Mouse (Mus musculus) midbrain, embryonic 15.5 days (tissue): ENCODE results near the gene Gm9844. TPM values are rescaled to one million over a fixed set of nuclear protein-coding genes. Genes with fewer than 3 reads are reported as not detected.

ENCODE experiments used
- ATAC-seq: fragments of 200-750 bp; cut with Nextera tagmentation; replicated peaks from 2 replicates; pipeline ENCODE4 v1.8.0; 2017; ENCODE audit warnings: moderate TSS enrichment
- H3K27ac ChIP-seq: fragments of 300-500 bp; sonication (generic); 2 replicates; pipeline ENCODE4 v1.5.1; 2015; ENCODE audit warnings: mild to moderate bottlenecking, inconsistent platforms
- H3K27me3 ChIP-seq: fragments of 300-500 bp; sonication (generic); replicated peaks from 2 replicates; pipeline ENCODE4 v1.6.1; 2015; ENCODE audit warnings: inconsistent platforms
- H3K36me3 ChIP-seq: fragments of 300-500 bp; sonication (generic); replicated peaks from 2 replicates; pipeline ENCODE4 v1.6.1; 2015; ENCODE audit warnings: inconsistent platforms
- H3K4me1 ChIP-seq: fragments of 300-500 bp; sonication (generic); 2 replicates; pipeline ENCODE4 v1.6.1; 2015; ENCODE audit warnings: inconsistent platforms
- H3K4me2 ChIP-seq: fragments of 300-500 bp; sonication (generic); 2 replicates; pipeline ENCODE4 v1.6.1; 2015; ENCODE audit warnings: inconsistent platforms, mild to moderate bottlenecking, moderate library complexity
- H3K4me3 ChIP-seq: fragments of 300-500 bp; sonication (generic); 2 replicates; pipeline ENCODE4 v1.5.1; 2015; ENCODE audit warnings: mild to moderate bottlenecking, inconsistent platforms
- H3K9ac ChIP-seq: fragments of 300-500 bp; sonication (generic); 2 replicates; pipeline ENCODE4 v1.6.1; 2015; ENCODE audit warnings: mild to moderate bottlenecking, inconsistent platforms
- H3K9me3 ChIP-seq: fragments of 300-500 bp; sonication (generic); 2 replicates; pipeline ENCODE4 v1.6.1; 2016; ENCODE audit warnings: inconsistent platforms
- WGBS: fragments of 180-500 bp; shearing (Covaris S2); methylation state at CpG from one replicate; pipeline ENCODE4 v1.1.7; 2015; ENCODE audit warnings: mixed read lengths; 5-methylcytosine and 5-hydroxymethylcytosine counted together
- polyA plus RNA-seq: library from polyadenylated mRNA; unstranded; fragments of >200 nt; fragmentation: Nextera tagmentation; extraction: Ambion mirVana; gene quantifications from 2 replicates; pipeline ENCODE4 v1.2.1, GENCODE M21; 2015

The Gm9844 gene
- polyA plus RNA-seq, 1 experiment from 2014 or later, result 34.5 TPM

- no peaks in the 10 kb centered on the region for H3K9me3 ChIP-seq
- no peak overlapping the region for H3K4me3 ChIP-seq
- H3K27ac ChIP-seq, result no peak overlapping the region
- ATAC-seq, result no peak
- H3K27me3 ChIP-seq, result no peaks in the 10 kb centered on the region
- H3K9ac ChIP-seq, result no peak overlapping the region
- H3K4me1 ChIP-seq, result no peaks in the 10 kb centered on the region
- H3K4me2 ChIP-seq, result no peak overlapping the region
- 19% methylated on average over 2 of the region's 2 CpGs for WGBS
- no peaks in the 10 kb centered on the region for H3K36me3 ChIP-seq
These were observed 17.6 kb downstream of the Gm9844 start for GRCm38 (mm10) chr7:24879620-24880019.

- WGBS, result 92% methylated on average over 9 of the region's 9 CpGs
These were observed 20.6 kb downstream of the Gm9844 start for GRCm38 (mm10) chr7:24882416-24883199.

GRCm38 (mm10) chr7:24883896-24884692 lies 22.1 kb downstream of the Gm9844 start, which contains the start of gene Rps19:
TSS of gene Rps19 (plus strand) at chr7:24884371.
- under 1% methylated on average over 57 of the region's 57 CpGs for WGBS
- H3K9ac ChIP-seq, result peak within 1 kb of the TSS; percentile 99
- ATAC-seq, result peak; percentile 93
- peaks cover 23% of the 10 kb centered on the region for H3K4me1 ChIP-seq
- peak within 1 kb of the TSS; percentile 88 for H3K27ac ChIP-seq
- no peaks in the 10 kb centered on the region for H3K27me3 ChIP-seq
- H3K4me3 ChIP-seq, result peak within 1 kb of the TSS; percentile 92
- H3K36me3 ChIP-seq, result peaks cover 13% of the 10 kb centered on the region
- H3K4me2 ChIP-seq, result peak within 1 kb of the TSS; percentile 81
- no peaks in the 10 kb centered on the region for H3K9me3 ChIP-seq

More at GRCm38 (mm10) chr7:24882416-24883199, 20.6 kb downstream of the Gm9844 start:
- no peak for ATAC-seq
- H3K4me2 ChIP-seq, result no peak overlapping the region
- no peaks in the 10 kb centered on the region for H3K27me3 ChIP-seq
- peaks cover 8% of the 10 kb centered on the region for H3K36me3 ChIP-seq
- H3K4me1 ChIP-seq, result peaks cover 23% of the 10 kb centered on the region
- no peak overlapping the region for H3K27ac ChIP-seq
- no peaks in the 10 kb centered on the region for H3K9me3 ChIP-seq
- no peak overlapping the region for H3K9ac ChIP-seq
- H3K4me3 ChIP-seq, result no peak overlapping the region

GRCm38 (mm10) chr7:24884693-24885291 lies 22.8 kb downstream of the Gm9844 start:
- Histone ChIP-seq H3K4me3 (peak overlapping the region; percentile 92), H3K4me2 (peak overlapping the region; percentile 81), H3K36me3 (peaks cover 18% of the 10 kb centered on the region), H3K9me3 (no peaks in the 10 kb centered on the region), H3K27me3 (no peaks in the 10 kb centered on the region), H3K9ac (peak overlapping the region; percentile 99), H3K4me1 (peaks cover 23% of the 10 kb centered on the region), H3K27ac (peak overlapping the region; percentile 88)
- ATAC-seq, result peak; percentile 16
- under 1% methylated on average over 47 of the region's 47 CpGs for WGBS

GRCm38 (mm10) chr7:24885468-24886307 lies 23.7 kb downstream of the Gm9844 start:
- Histone ChIP-seq H3K4me1 (peaks cover 23% of the 10 kb centered on the region), H3K36me3 (peaks cover 18% of the 10 kb centered on the region)
- ATAC-seq, result no peak

GRCm38 (mm10) chr7:24886308-24886633 lies 24.3 kb downstream of the Gm9844 start:
- ATAC-seq, result no peak
- 0 out of 2 replicates have a peak overlapping the region, but pooled peaks have one; percentile 99 for H3K9ac ChIP-seq
- H3K36me3 ChIP-seq, result peaks cover 18% of the 10 kb centered on the region
- H3K4me1 ChIP-seq, result peaks cover 23% of the 10 kb centered on the region
- H3K27me3 ChIP-seq, result no peaks in the 10 kb centered on the region
- H3K4me2 ChIP-seq, result peak overlapping the region; percentile 81
- H3K4me3 ChIP-seq, result peak overlapping the region; percentile 92
- no peak overlapping the region for H3K27ac ChIP-seq
- WGBS, result 76% methylated on average over 4 of the region's 4 CpGs
- no peaks in the 10 kb centered on the region for H3K9me3 ChIP-seq

More at GRCm38 (mm10) chr7:24885468-24886307, 23.7 kb downstream of the Gm9844 start:
- WGBS, result 45% methylated on average over 12 of the region's 12 CpGs
- H3K9me3 ChIP-seq, result no peaks in the 10 kb centered on the region
- no peak overlapping the region for H3K27ac ChIP-seq
- H3K27me3 ChIP-seq, result no peaks in the 10 kb centered on the region
- H3K4me3 ChIP-seq, result peak overlapping the region; percentile 92
- H3K9ac ChIP-seq, result peak overlapping the region; percentile 99
- H3K4me2 ChIP-seq, result peak overlapping the region; percentile 81

- H3K27ac ChIP-seq, result no peak overlapping the region
- 78% methylated on average over 4 of the region's 4 CpGs for WGBS
- H3K4me3 ChIP-seq, result no peak overlapping the region
- H3K36me3 ChIP-seq, result peaks cover 18% of the 10 kb centered on the region
- H3K9me3 ChIP-seq, result no peaks in the 10 kb centered on the region
- peaks cover 23% of the 10 kb centered on the region for H3K4me1 ChIP-seq
- ATAC-seq, result no peak
- H3K4me2 ChIP-seq, result no peak overlapping the region
- H3K27me3 ChIP-seq, result no peaks in the 10 kb centered on the region
- no peak overlapping the region; the same call in 1 of the 2 replicates for H3K9ac ChIP-seq
These were observed 25.1 kb downstream of the Gm9844 start for GRCm38 (mm10) chr7:24887096-24887495.

- 82% methylated on average over 6 of the region's 6 CpGs for WGBS
- no peak for ATAC-seq
- H3K36me3 ChIP-seq, result peaks cover 18% of the 10 kb centered on the region
- no peaks in the 10 kb centered on the region for H3K9me3 ChIP-seq
- peaks cover 23% of the 10 kb centered on the region for H3K4me1 ChIP-seq
- no peak overlapping the region for H3K4me2 ChIP-seq
- H3K27me3 ChIP-seq, result no peaks in the 10 kb centered on the region
- no peak overlapping the region for H3K27ac ChIP-seq
- H3K9ac ChIP-seq, result no peak overlapping the region
- H3K4me3 ChIP-seq, result no peak overlapping the region
These were observed 27.6 kb downstream of the Gm9844 start for GRCm38 (mm10) chr7:24889431-24890220.

- Histone ChIP-seq H3K4me2 (no peak overlapping the region), H3K9ac (no peak overlapping the region), H3K4me1 (peaks cover 20% of the 10 kb centered on the region), H3K27me3 (no peaks in the 10 kb centered on the region), H3K27ac (no peak overlapping the region), H3K36me3 (peaks cover 18% of the 10 kb centered on the region), H3K4me3 (no peak overlapping the region), H3K9me3 (no peaks in the 10 kb centered on the region)
- ATAC-seq, result peak; percentile 50
- WGBS, result 29% methylated on average over 10 of the region's 10 CpGs
These were observed 28.5 kb downstream of the Gm9844 start for GRCm38 (mm10) chr7:24890281-24891216.
